Mouse (Mus musculus) ES-Bruce4 (cell line): ENCODE measurements at regions not wholly inside any gene's neighbourhood (a gene's known extent, or its start where the extent isn't known, plus 50 kb on each side); places are given as distances from the start of the nearest gene placed in this dataset.

Experiments
- CTCF ChIP-seq: IDR thresholded peaks from one replicate; pipeline ENCODE4 v1.8.1; 2011; ENCODE audit warnings: low read depth, low read length
- POLR2A ChIP-seq: IDR thresholded peaks from one replicate; pipeline ENCODE4 v1.8.1; 2011; ENCODE audit warnings: low read length; ENCODE audit not compliant: insufficient read depth

DNA sequence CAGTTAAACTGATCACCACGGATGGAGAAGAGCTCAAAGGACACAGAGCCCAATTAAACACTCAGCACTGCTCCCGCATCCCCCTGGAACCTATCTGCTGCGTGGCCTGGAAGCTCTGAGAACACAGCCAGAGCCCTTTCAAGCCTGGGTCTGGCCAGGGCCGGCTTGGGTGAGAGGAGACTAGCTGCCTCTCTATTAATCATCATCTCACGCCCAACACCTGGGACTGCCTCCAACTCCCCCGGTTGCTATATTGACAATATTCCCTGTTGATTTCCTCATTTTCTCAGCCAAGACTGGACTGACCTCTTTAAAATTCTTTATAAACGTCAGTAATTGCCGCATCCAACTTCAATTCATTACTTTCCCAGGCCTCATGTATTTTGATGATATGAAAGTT is 133.7 kb upstream of the Irx1 start:
- TF ChIP-seq POLR2A (no peak), CTCF (no peak)
